Mouse (Mus musculus) brain, adult 2 months (tissue): ENCODE data around the gene Zfp618.

Experiments
- DNase-seq: peaks from one replicate; pipeline ENCODE4 v3.0.0; 2011; ENCODE audit warnings: low read depth, low spot score

Gene Zfp618

DNA sequence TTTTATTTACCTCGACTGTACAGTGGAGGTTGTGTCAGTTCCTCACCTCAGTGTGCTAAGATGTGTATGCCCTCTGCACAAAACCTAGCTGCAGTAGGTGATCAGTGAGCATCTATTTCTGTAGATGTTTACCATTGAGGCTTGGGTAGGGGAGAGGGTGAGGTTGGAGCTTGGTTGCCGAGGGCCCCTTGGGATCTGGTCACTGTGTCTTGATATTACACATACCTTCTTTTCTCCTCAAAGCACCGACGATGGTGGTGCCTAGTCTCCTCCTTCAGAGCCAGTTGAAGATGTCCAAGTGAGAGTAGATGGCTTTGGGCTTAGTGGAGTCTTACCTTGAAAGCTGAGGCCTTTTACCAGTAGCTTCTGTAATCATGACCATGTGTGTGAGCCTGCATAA lies 101.4 kb downstream of the Zfp618 start:
- no peak for DNase-seq

DNA sequence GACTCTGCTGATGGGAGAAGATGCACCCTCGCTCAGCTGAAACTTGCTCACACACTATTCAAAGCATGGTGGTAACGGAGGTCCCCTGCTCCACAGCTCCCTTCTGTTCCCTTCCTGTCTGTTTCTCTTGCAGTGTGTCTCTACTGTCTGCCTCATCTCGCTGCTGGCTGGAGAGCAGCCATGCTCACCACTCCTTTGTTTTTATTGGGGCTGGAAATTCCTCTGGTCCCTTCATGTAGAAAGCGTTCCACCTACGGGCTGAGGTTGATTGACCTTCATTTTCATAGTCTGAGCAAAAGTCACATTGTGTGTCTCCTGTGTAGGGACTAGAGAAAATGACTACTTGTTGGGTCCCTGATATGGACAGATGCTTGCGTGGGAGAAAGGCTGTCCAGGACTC lies 102.4 kb downstream of the Zfp618 start:
- no peak for DNase-seq

DNA sequence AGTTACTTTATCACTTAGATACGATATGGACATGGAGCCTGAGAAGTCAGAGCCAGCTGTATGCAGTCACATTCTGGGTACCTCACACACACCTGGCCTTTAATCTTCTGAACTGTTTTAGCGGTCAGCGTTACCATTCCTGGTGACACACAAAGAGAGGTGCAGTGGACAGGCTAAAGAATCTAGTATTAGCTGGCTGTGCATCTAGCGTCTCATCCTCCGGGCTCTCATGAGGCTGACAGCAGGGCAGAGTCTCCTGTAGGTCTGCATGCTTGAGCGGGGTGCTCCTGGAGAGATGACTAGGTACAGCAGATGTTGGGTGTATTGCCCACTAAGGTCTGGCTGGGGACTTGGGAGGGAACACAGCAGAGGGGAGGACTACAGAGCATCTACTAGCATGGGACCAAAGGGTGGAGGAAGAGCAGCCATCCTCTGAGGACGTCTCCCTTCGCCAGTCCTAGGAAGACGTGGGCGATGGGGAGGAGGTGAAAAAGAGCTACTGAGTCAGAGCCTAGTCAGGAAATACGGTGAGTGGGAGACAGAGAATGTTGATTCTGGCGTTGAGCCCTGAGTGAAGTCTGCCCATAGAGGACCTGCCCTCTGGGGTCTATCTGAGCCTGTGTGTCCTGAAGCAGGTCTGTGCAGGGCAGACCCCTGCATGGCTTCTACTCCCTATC lies 103.3 kb downstream of the Zfp618 start:
- peak; percentile 81 for DNase-seq

DNA sequence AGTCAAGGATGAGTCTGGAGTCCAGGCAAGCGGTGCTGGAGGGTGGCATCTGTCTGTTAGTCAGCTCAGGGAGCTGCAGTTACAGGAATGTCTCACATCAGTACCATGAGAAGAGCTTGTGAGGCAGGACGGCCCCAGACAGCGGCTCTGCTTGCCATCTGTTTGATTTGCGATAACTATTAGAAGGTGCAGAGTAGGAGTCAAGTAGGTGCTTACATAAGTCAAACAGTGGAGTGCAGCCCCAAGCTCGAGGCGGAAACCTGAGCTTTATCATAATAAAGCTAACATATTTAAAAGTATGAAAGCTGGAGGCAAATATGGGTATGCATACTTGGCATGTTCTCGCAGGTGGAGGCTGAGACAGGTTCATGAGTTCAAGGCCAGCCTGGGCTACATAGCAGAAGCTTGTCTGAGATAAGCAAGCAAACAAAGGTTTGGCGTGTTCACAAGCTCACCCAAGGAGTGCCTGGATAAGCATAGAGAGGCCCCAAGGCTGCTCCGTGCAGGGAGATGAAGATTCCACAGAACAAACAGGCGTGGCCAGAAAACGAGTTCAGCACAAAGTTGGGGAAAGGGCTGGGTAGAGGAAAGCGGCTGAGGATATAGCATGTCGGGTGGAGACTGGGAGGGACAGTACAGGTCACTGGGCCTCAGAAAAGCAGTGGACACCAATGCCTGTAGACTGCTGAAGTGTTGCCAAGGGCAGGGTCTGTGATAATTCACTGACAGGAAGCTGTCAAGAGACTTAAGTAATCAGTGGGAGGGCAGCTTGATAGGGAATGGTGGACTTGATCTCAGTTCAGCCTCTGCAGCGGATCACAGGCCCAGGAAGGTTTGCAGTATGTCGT lies 106.3 kb downstream of the Zfp618 start:
- no peak for DNase-seq

DNA sequence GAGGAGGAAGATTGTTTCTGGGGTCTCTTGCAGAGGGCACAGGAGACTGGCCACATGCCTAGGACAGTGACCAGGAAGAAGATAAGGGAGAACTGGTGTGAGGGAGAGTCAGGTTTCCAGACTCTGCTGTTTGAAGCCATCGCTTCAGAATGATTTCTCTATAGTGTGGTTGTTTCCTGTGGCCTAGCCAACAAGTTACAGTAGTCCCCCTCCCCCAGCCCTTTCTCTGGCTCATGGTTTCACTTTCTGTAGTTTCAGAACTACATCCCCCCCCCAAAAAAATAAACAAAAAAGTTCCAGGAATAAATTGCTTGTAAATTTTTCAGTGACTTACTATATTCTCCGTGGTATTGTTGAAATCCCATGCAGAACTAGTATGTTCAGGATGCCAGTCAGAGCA lies 107.8 kb downstream of the Zfp618 start:
- DNase-seq = no peak

DNA sequence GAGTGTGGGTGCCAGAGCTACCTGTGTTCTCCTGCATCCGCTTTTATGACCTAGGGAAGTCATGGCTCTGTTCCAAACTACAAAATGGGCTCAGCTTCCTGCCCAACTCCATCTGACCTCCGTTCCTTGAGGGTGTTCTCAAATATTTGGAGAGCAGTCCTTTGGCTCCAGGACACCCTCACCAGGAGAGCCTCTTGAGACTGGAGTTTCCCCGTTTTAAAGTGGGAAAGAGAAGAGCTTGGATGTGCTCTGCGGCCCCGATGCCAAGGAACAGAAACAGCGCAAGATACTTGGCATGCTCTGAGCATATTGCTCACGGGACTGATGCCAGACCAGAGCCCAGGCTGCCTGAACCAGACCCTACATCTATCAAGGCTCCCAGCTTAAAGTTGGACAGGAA lies 113.8 kb downstream of the Zfp618 start:
- no peak for DNase-seq

DNA sequence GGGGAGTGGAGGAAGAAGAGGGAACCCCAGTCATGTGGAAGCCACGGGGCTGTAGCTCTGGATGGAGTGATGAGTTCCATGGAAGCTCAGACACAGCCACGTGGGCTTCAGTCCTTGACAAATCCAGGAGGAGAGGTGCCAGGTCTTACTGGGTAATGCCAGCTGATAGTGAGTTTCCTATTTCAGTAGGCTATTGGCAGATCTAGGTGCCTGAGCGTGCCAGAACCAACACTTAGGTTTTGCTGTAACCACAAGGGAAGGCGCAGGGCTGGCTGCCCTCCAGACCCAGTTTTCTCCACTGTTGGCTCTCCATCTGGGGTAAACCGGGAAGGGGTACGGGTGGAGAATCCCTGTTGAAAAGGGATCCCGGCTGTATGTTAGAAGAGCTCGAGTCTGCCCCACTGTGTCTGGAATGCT lies 119.1 kb downstream of the Zfp618 start:
- peak; percentile 67 for DNase-seq

DNA sequence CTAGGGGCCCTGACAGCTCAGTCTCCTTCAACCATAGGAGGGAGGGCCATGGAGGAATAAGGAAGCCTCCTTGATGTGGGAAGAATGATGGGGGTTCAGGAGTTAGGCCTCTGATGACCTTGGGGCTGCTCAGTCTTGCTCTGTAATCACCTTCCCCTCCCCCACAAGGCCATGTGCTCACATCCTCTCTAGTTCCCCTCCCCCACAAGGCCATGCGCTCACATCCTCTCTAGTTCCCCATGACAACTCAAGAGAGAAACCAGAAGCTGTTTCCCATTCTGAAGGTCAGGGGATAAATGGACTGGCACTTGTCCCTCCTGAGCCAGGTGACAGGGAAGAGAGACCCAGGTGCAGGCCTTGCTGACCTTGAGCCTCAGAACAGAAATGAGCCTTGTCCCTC lies 124.1 kb downstream of the Zfp618 start:
- no peak for DNase-seq

DNA sequence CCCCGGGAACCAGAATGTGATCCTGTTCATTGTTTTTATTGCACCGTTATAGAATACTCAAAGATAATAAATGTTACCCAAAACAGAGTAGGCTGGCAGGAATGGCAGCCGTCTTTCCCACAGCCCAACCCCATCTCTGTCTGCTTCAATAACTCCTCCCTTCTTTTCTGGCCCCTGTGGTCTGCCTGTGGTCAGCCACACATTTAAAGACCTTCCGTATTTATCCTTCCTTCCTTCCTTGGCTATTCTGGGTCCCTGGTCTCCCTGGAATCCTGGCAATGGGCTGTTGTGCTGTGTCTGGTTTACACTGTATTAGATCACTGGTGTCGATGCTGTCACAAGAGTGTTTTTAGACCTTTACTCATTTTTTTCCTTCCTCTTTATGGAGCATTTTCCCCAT lies 125.8 kb downstream of the Zfp618 start:
- DNase-seq = no peak

DNA sequence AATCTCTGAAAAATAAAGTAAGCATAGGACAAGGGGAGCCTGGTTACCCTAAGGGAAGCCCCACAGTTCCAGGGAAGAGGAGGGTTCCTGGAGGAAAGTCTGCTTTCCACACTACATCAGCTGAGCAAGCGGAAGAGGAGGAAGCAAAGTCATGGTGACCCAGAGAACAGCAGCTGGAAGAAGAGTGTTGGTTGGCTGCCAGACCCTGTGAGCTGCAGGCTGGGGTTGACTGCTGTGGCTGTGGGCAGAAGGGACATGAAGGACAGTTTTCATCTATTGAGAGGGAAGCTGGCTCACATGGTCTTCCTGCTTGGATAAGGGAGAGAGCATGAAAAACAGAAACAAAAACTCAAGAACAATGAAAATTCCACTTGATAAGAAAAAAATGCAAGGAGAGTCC lies 132.2 kb downstream of the Zfp618 start:
- peak; percentile 31 for DNase-seq

DNA sequence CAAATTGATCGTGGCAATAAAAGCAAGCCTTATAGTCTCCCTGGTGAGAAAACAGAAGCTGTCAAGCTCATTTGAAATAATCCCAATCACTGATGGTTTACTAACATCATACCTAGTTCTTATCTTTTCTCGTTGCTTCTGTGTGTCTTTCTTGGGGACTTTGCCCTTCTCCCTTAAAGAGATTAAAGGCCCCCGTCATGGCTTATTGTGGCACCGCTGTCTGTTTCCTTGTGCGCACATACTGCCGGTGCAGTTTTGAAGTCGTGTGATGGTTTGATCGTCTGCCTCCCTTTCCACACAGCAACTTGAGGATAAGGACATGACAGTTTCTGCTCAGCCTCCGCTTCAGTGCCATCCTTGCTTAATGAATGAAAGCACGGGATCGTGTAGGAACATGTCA lies 135.1 kb downstream of the Zfp618 start:
- DNase-seq = no peak

DNA sequence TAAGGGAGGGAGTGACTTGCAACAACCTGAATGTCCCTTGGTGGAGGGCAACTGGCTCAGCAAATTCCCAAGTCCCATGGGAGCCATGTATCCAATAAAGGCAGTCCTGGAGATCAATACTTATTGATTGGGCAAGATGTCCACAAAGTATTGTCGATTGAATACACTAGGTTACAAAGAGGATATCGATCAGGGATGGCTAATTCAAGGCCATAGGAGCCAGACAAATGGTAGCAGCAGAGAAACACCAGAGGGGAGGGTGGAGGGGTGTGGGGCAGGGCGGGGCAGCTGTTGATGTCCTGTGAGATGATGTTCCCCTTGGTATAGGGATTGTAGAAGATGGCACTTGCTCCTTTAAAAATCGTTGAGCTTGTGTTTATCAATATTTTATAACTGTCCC lies 136.7 kb downstream of the Zfp618 start:
- no peak for DNase-seq

DNA sequence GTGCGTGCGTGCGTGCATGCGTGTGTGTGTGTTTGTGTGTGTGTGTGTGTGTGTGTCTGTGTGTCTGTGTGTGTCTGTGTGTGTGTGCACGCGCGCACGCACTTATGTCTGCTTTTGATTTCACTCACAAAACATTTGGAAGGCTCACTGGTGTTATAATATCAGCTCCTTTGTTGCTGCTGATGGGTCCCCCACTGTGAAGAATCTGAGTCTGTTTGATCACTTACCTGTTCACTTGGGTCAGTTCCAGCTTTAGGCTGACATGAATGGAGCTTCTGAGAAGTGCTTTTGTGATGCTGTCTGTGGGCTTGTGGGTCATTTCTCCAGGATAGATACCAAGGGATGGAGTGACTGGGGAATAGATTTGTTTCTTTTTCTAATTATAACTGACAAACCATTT lies 140.3 kb downstream of the Zfp618 start:
- no peak for DNase-seq

DNA sequence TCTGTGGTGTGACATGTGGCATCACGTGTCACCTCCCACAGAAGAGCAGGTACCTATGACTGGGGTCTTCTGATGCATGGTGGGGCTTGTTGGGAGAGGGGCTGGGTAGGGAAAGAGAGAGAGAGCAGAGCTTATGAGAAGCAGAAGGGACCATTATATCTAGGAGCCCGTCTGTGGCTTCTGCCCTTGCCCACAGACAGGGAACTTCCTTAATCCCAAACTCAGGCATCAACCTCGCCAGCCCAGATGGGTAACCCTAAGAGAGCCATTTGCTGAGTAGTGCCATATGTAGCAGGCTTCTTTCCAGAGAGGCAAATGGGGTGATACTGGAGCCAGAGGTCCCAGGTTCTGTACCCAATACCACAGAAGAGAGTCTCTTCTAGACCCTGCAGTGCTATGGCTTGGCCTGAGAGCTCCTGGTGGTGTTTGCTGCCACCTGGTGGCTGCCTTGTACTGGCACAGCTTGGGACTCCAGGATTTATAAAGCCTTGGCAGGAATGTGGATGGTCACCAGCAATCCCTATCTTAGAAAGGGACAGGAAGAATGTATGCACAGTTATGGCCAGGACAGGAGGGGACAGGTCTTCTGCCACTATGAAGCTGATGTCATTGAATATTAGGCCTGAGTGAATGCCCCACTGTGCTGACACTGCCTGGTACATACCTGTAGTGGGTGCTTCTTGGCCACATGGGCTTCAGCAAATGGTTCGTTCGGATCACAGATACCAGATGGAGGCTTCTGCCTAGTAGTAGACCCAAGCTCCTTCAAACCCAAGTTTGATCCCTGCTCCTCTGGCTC lies 153.5 kb downstream of the Zfp618 start:
- DNase-seq = peak; percentile 88

DNA sequence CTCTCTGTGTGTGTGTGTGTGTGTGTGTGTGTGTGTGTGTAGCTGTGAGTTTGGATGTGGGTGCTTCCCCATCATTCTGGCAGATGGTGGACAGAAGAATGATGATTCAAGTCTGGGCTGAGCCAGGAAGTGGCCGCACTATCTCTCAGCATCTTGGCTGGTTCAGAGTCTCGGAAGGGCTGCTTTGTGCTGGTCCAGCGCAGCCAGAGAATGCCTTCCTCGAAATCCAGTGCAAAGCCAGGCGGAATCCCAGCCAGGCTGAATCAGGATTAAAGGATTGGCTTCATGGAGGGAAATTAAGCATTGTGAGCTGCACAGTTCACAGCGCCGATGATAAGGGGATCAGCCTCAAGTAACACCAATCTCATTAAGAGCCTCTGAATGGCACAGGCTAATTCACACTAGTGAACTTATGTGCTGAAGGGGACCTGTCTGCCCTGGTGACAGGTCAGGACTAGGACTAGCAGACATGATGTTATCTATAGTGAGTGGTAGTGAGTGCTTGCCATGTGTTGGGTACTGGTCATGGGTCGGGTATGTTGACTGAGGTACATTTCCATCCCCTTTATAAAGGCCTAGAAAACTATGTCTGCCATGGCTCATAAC lies 159.6 kb downstream of the Zfp618 start:
- peak; percentile 41 for DNase-seq

DNA sequence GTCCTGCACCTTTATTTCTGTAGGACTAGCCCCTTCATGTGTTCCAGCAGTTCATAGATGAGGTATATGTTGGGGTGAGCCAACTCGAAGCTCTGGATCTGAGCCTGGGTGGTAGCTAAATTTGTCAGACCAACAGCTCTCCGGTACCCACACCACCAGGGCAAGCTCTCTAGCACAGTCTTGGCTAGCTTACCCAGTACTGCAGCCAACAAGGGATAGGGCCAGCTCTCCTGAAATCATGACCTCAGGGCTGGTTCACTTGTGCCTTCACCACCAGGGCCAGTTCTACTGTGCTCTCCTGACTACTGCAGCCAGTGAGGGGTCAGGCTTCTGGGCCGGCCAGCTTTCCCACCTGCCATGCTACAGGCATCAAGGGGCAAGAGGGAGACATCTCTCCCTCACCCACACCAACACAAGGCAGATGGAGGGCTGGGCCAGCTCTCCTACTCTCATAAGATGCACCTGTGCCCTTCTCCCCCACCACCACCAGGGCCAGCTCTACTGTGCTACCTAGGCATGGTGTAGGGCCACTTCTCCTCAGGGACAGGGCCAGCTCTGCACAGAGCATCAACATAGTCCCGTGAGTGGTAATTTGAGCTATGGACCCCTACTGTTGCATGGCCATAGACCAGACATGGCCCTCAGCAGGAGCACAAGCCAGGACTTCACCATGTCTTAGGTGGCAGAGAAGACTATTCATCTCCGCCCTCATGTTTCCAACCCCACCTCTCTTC lies 164.7 kb downstream of the Zfp618 start:
- DNase-seq = peak; percentile 11

DNA sequence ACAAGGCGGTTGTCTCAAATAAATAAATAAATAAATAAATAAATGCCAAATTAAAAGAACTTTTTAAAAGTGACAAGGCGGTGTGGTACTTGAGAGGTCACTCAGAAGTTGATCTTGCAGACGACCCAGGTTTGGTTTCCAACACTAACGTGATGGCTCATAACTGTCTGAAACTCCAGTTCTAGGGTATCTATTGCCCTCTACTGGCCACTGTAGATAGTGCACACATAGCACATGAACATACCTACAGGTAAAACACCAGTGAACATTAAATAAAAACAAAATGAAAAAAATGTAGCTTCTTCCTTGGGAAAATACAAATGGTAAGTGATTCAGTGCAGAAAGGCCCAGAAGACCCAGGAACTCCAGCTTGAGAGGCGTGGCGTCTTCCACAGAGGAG lies 181.9 kb downstream of the Zfp618 start:
- DNase-seq = no peak

DNA sequence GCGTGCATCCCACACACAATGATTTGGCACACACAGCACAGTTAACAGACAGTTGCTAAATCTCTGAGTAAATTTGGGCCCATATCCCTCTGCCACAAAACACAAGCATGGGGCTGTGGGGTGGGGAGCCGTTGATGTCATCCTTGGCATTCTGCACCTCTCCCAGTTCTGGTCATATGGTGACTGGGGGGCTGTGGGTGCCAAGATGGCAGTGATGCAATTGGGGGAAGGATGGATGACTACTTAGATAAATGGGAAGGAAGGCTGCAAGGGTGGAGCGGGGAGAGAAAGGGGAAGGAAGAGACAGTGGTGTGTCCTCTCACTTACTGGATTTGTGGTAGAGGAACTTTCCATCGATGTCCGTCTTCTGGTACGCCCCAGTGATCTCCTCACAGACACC lies 185.8 kb downstream of the Zfp618 start:
- peak; percentile 12 for DNase-seq

DNA sequence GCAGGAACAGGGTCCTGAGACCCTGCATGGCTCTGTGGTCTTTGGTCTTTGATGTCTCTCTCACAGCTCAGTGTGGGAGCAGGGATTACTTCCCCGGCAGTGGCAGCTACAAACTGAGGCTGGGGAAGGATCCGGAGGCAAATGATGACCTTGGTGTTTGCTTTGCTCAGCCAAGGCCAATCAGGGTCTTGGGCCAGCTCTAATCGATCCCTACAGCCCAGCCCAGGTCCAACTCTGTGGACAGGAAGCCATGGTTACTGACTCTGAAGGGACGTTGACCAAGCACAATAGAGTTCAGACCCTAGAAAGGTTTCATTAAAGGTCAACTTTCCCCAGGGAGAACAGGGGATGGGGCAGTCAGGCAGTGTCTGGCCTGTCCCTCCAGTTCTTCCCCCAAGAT lies 188.7 kb downstream of the Zfp618 start:
- no peak for DNase-seq

DNA sequence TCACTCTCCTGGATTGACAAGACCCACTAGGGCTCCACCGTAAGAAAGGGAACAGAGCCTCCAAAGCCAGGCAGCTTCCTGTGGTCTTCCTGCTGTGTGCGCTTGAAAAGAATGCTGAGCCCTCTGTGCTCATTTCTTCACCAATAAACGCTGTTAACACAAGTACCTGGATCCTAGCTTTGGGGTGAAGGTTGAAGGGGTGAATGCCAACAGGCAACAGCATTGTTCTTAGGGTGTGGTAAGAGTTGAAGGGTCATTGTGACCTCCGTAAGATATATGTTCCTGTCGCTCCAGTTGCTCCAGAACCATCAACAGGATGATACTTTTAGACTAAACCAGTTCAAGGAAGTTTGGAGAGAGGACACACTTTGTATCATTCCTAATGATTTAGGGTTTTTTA lies 189.3 kb downstream of the Zfp618 start, which contains the start of gene Ambp:
Ambp (minus strand) TSS at position 101 of the 400 bp plus-strand sequence.
- DNase-seq = no peak

DNA sequence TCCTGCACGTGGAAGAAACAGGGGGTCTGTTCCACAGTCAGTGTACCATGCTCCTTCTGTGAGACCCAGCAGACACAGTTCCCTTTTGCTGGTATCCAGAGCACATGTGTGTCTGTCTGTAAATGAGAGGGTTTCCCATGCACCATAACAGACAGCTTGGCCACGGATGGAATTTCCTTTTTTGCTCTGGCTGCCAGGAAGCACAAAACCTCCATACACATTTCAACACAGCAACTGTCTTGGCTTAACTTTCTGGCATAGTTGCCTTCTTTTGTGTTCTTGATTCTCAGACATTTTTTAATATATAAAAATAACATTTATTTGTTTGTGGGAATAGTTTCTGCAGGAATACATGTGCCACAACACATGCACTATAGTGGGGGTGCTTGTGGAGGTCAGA lies 190.2 kb downstream of the Zfp618 start:
- DNase-seq = no peak
